Mouse (Mus musculus) kidney, embryonic 14.5 days (tissue): ENCODE results near the gene Rps21. TPM values are rescaled to one million over a fixed set of nuclear protein-coding genes. Genes with fewer than 3 reads are reported as not detected.
A peak's percentile ranks its signal among the peaks of the same experiment; 100 is the strongest.

Experiments
- ATAC-seq: fragments of 200-750 bp; cut with Nextera tagmentation; 2 replicates; pipeline ENCODE4 v1.8.0; 2017; ENCODE audit warnings: moderate number of reproducible peaks, mild to moderate bottlenecking, moderate TSS enrichment, moderate library complexity; ENCODE audit not compliant: low FRiP score, low TSS enrichment
- H3K27ac ChIP-seq: fragments of 300-500 bp; sonication (generic); 2 replicates; pipeline ENCODE4 v1.5.1; 2014; ENCODE audit warnings: low read depth, mild to moderate bottlenecking, low read length, moderate library complexity, mixed read lengths
- H3K27me3 ChIP-seq: fragments of 300-500 bp; sonication (generic); 2 replicates; pipeline ENCODE4 v1.6.1; 2014; ENCODE audit warnings: mild to moderate bottlenecking, low read length; ENCODE audit not compliant: control insufficient read depth, insufficient read depth
- H3K36me3 ChIP-seq: fragments of 300-500 bp; sonication (generic); 2 replicates; pipeline ENCODE4 v1.6.1; 2014; ENCODE audit warnings: low read length, mixed read lengths; ENCODE audit not compliant: control insufficient read depth, insufficient read depth
- H3K4me1 ChIP-seq: fragments of 300-500 bp; sonication (generic); 2 replicates; pipeline ENCODE4 v1.6.1; 2014; ENCODE audit warnings: low read length, mixed read lengths; ENCODE audit not compliant: control insufficient read depth, insufficient read depth
- H3K4me2 ChIP-seq: fragments of 300-500 bp; sonication (generic); replicated peaks from 2 replicates; pipeline ENCODE4 v1.6.1; 2014; ENCODE audit warnings: low read depth, mild to moderate bottlenecking, low read length
- H3K4me3 ChIP-seq: fragments of 300-500 bp; sonication (generic); 2 replicates; pipeline ENCODE4 v1.5.1; 2014; ENCODE audit warnings: mild to moderate bottlenecking, low read length
- H3K9ac ChIP-seq: fragments of 300-500 bp; sonication (generic); 2 replicates; pipeline ENCODE4 v1.6.1; 2014; ENCODE audit warnings: low read depth, mild to moderate bottlenecking, low read length, moderate library complexity
- H3K9me3 ChIP-seq: fragments of 300-500 bp; sonication (generic); 2 replicates; pipeline ENCODE4 v1.6.1; 2016; ENCODE audit warnings: low read length; ENCODE audit not compliant: control insufficient read depth
- WGBS: fragments of 180-500 bp; shearing (Covaris S2); extraction: QIAGEN DNeasy Blood & Tissue Kit; methylation state at CpG from one replicate; pipeline ENCODE4 v1.1.7; 2014; 5-methylcytosine and 5-hydroxymethylcytosine counted together
- polyA plus RNA-seq: library from polyadenylated mRNA; unstranded; fragments of >200 nt; fragmentation: Nextera tagmentation; extraction: Ambion mirVana; gene quantifications from 2 replicates; pipeline ENCODE4 v1.2.1, GENCODE M21; 2014

The Rps21 gene
- polyA plus RNA-seq, 1 experiment from 2014 or later: 730 TPM

GRCm38 (mm10) chr2:180218241-180218640, 38.9 kb upstream of the Rps21 start:
- Histone ChIP-seq H3K9me3 (no peaks in the 10 kb centered on the region), H3K4me3 (no peak overlapping the region), H3K4me1 (peaks cover 20% of the 10 kb centered on the region), H3K27ac (peak overlapping the region; percentile 27; the same call in 1 of the 2 replicates), H3K9ac (no peak overlapping the region; the same call in 1 of the 2 replicates), H3K27me3 (no peaks in the 10 kb centered on the region), H3K36me3 (no peaks in the 10 kb centered on the region), H3K4me2 (no peak overlapping the region)
- ATAC-seq: no peak
- 85% methylated on average over 3 of the region's 3 CpGs for WGBS

GRCm38 (mm10) chr2:180218677-180219076, 38.5 kb upstream of the Rps21 start:
- ATAC-seq: no peak
- no peak overlapping the region for H3K9ac ChIP-seq
- 50% methylated on average over 5 of the region's 5 CpGs for WGBS

DNA sequence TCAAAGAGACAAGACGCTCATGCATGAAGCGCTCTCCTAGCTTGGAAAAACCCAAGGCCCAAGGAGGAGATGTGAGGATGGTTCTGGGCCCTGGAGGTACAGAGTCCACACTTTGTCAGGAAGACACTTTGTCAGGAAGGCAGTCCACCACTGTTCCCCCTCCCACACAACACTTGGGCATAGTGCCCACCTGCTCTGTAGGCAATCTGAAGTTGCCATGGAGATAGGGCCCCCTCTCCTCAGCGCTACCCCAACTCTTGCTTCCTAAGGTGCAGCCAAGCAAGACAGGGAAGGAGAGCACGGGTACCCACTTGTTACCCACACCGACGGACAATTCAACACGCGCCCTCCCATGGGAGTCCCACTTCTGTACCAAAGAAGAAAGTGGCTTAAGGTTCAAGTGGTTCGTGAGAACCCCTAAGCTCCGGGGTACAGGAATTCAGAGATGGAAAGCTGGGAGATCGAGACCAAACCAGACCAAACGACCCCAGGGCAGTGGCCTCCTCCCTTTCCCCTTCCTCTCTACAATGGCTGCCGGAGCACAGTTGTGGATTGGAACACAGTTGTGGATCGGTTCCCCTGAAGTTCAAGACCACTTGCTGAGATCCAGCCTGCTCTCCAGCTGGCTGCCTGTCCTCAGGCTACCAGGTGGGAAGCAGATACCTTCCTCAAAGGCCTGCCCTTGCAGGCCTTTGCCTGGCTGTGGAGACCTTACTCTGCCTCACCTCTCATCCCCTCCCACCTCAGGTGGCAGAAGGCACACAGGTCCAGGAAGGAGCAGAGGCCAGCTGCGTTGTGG, 37.8 kb upstream of the Rps21 start:
- Histone ChIP-seq H3K27me3 (0 out of 2 replicates have a peak, but pooled peaks cover 3% of the 10 kb centered on the region), H3K4me2 (no peak overlapping the region), H3K27ac (peak overlapping the region; percentile 37; the same call in 1 of the 2 replicates), H3K9ac (no peak overlapping the region), H3K4me1 (peaks cover 20% of the 10 kb centered on the region), H3K36me3 (no peaks in the 10 kb centered on the region), H3K9me3 (no peaks in the 10 kb centered on the region), H3K4me3 (no peak overlapping the region)
- no peak for ATAC-seq
- WGBS: 77% methylated on average over 15 of the region's 15 CpGs

More at GRCm38 (mm10) chr2:180218677-180219076, 38.5 kb upstream of the Rps21 start:
- no peaks in the 10 kb centered on the region for H3K27me3 ChIP-seq
- no peaks in the 10 kb centered on the region for H3K9me3 ChIP-seq
- H3K4me1 ChIP-seq: peaks cover 20% of the 10 kb centered on the region
- H3K4me3 ChIP-seq: no peak overlapping the region
- no peaks in the 10 kb centered on the region for H3K36me3 ChIP-seq
- peak overlapping the region; percentile 14; the same call in 1 of the 2 replicates for H3K27ac ChIP-seq
- H3K4me2 ChIP-seq: no peak overlapping the region

GRCm38 (mm10) chr2:180220165-180220564, 37.0 kb upstream of the Rps21 start:
- Histone ChIP-seq H3K9ac (no peak overlapping the region), H3K27me3 (peaks cover 10% of the 10 kb centered on the region; the same call in 1 of the 2 replicates), H3K4me2 (no peak overlapping the region), H3K27ac (peak overlapping the region; percentile 37; the same call in 1 of the 2 replicates), H3K4me1 (peaks cover 13% of the 10 kb centered on the region), H3K9me3 (no peaks in the 10 kb centered on the region), H3K4me3 (no peak overlapping the region), H3K36me3 (no peaks in the 10 kb centered on the region)
- no peak for ATAC-seq
- WGBS: 64% methylated on average over 9 of the region's 9 CpGs

- no peak overlapping the region for H3K4me2 ChIP-seq
- H3K36me3 ChIP-seq: no peaks in the 10 kb centered on the region
- no peak overlapping the region for H3K27ac ChIP-seq
- no peak for ATAC-seq
- WGBS: 94% methylated on average over 9 of the region's 9 CpGs
- peaks cover 13% of the 10 kb centered on the region for H3K4me1 ChIP-seq
- H3K9me3 ChIP-seq: no peaks in the 10 kb centered on the region
- peaks cover 18% of the 10 kb centered on the region for H3K27me3 ChIP-seq
- no peak overlapping the region for H3K4me3 ChIP-seq
- no peak overlapping the region for H3K9ac ChIP-seq
Observed at GRCm38 (mm10) chr2:180221051-180221450, 36.1 kb upstream of the Rps21 start.

GRCm38 (mm10) chr2:180222250-180222649, 34.9 kb upstream of the Rps21 start:
- no peak overlapping the region for H3K9ac ChIP-seq
- H3K27ac ChIP-seq: no peak overlapping the region
- H3K9me3 ChIP-seq: no peaks in the 10 kb centered on the region
- H3K4me1 ChIP-seq: peaks cover 21% of the 10 kb centered on the region
- peaks cover 21% of the 10 kb centered on the region for H3K27me3 ChIP-seq
- no peak overlapping the region for H3K4me3 ChIP-seq
- peak; percentile 20 for ATAC-seq
- H3K4me2 ChIP-seq: peak overlapping the region; percentile 9; the same call in 1 of the 2 replicates
- 19% methylated on average over 6 of the region's 6 CpGs for WGBS
- no peaks in the 10 kb centered on the region for H3K36me3 ChIP-seq

DNA sequence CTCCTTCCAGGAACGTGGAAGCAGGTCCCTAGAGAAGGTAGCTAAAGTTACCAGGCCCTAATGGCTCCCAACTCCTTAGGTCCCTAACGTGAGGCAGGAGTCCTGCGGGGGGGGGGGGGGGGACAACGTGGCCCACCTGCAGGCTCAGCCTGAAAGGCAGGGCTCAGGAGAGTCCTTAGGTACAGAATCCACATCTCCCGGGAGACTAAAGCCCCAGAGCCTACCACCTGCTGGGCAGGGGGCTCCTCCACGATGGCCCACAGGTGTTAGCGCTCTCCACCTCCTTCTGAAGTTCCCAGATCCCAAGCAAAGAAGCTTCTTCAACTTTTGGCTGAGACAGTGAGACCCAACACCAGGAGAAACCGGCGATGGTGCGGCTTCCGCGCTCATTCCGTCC, 32.5 kb upstream of the Rps21 start:
- ATAC-seq: no peak
- H3K27ac ChIP-seq: peak overlapping the region; percentile 42; the same call in 1 of the 2 replicates
- WGBS: 2% methylated on average over 12 of the region's 13 CpGs
- peak overlapping the region; percentile 64 for H3K4me3 ChIP-seq
- H3K4me2 ChIP-seq: peak overlapping the region; percentile 95
- H3K9me3 ChIP-seq: no peaks in the 10 kb centered on the region
- H3K36me3 ChIP-seq: no peaks in the 10 kb centered on the region
- H3K27me3 ChIP-seq: peaks cover 21% of the 10 kb centered on the region
- peak overlapping the region; percentile 67 for H3K9ac ChIP-seq
- H3K4me1 ChIP-seq: peaks cover 37% of the 10 kb centered on the region

GRCm38 (mm10) chr2:180225044-180225761, 32.0 kb upstream of the Rps21 start:
- H3K9me3 ChIP-seq: no peaks in the 10 kb centered on the region
- peaks cover 21% of the 10 kb centered on the region for H3K27me3 ChIP-seq
- WGBS: under 1% methylated on average over 55 of the region's 55 CpGs
- peak overlapping the region; percentile 95 for H3K4me2 ChIP-seq
- peaks cover 37% of the 10 kb centered on the region for H3K4me1 ChIP-seq
- peak overlapping the region; percentile 48; the same call in 1 of the 2 replicates for H3K27ac ChIP-seq
- H3K9ac ChIP-seq: peak overlapping the region; percentile 67
- H3K36me3 ChIP-seq: no peaks in the 10 kb centered on the region
- peak; percentile 50 for ATAC-seq
- H3K4me3 ChIP-seq: peak overlapping the region; percentile 64
